Mouse (Mus musculus): ENCODE measurements at regions not wholly inside any gene's neighbourhood (a gene's known extent, or its start where the extent isn't known, plus 50 kb on each side); places are given as distances from the start of the nearest gene placed in this dataset.

DNA sequence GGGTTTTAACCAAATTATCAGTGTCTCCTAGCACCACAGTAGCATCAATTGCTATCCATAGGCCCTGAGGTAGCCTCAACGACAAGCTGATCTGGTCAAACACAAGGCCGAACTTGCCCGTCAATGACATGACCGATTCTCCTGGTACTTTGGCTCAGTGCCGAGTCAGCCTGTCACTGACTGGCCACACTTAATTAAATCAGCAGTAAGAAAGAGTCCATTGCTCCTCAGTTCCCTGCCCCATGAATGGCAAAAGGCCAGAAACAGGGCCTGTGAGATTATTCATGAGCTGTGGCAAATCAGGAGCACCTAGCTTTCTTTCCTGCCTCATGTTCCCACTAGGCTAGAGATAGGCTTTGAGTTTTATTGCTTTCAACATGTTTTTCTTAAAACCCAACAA, 105.4 kb downstream of the Gm4791 start:
- TF ChIP-seq CTCF (IDR thresholded peaks at IDR 0.05; ENCODE audit: low read depth, low read length) (no peak), POLR2A (IDR thresholded peaks at IDR 0.05; ENCODE audit: extremely low read depth, insufficient read depth, low read length) (no peak)
